Mouse (Mus musculus) lung, adult 10 weeks (tissue): ENCODE results near the gene Fbxo7. TPM values are rescaled to one million over a fixed set of nuclear protein-coding genes. Genes with fewer than 3 reads are reported as not detected.

Experiments used
- polyA plus RNA-seq: library from polyadenylated mRNA; stranded (reverse); fragments of 350-450 nt; fragmentation: Illumina TruSeq; extraction: RNeasy Lipid Tissue Mini Kit (QIAGEN cat#74804); gene quantifications from one replicate; pipeline ENCODE4 v1.2.3, GENCODE M21; 2014; ENCODE audit warnings: low read depth, low replicate concordance; ENCODE audit not compliant: insufficient read depth

Fbxo7 gene
- 18.0 TPM for polyA plus RNA-seq

DNA sequence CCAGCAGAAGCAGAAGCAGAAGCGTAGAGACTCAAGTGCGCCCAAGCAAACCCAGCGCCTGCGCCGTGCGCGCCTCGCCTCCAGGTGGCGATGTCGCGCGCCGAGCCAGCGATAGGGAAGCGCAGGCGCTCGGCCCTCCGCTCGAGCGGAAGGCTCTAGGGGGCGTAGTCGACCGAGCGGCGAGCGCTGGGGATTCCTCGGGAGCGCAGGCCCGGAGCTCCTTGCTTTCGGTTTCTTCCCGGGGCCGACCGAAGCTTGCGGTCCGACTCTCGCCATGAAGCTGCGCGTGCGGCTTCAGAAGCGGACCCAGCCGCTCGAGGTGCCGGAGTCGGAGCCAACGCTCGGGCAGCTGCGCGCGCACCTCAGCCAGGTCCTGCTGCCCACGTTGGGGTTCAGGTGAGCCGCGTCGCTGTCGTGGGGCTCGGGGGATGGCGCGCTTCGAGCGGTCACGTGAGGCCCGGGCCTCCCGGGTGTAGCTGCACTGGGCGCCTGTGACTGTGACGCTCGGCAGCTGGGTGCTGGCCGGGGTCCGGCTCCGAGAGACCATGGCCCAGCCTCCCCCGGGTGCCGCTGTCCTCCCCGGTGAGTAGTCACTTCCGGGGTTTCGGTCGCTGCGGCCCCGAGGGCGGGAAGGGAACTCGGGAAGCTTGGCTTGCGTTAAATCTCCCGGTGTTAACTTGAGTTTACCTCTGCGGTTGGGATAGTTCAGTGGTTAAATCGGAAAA is at the start of gene Fbxo7:
Gene Fbxo7, plus strand, starts transcription at position 224 of the 725 bp plus-strand sequence.

DNA sequence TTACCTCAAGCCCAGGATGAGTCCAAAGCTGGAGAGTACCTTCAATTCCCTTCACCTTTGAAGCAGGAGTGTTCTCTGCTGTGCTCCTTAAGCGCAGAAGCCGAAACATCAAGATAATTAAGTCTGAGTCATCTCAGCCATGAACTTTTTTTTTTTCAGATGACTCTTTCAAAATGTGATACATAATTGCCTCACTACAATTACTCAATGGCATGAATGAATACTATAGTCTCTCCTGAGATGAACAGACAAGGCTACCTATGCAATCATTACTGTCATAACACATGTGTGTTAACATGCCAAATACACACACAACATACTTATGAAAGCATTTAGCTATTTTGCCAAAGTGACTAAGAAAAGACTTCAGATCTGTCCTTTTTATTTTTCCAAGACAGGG is 10.0 kb upstream of the Fbxo7 start, which contains the start of gene Bpifc:
Gene Bpifc, minus strand, starts transcription at position 115 of the 400 bp plus-strand sequence.

Other genes starting within 250 kb of the Fbxo7 start
- gene Pwp1, start 192.5 kb upstream of the Fbxo7 start, polyA plus RNA-seq, result 13.5 TPM
- gene Prdm4, start 104.8 kb upstream of the Fbxo7 start, polyA plus RNA-seq, result 9.2 TPM
- gene Ascl4, start 94.3 kb upstream of the Fbxo7 start, polyA plus RNA-seq, result 0.14 TPM
- gene Rtcb, start 64.1 kb upstream of the Fbxo7 start, polyA plus RNA-seq, result 92.1 TPM
- not detected for gene Bpifc, start 10.1 kb upstream of the Fbxo7 start, polyA plus RNA-seq